Comparison of ENCODE assay signal across 24 mouse cellular contexts in genomic region chr7:29828001-29828400, GRCm38 (mm10). TPM values are rescaled to one million over a fixed set of nuclear protein-coding genes. Genes with fewer than 3 reads are reported as not detected.
A peak's percentile ranks its signal among the peaks of the same experiment; 100 is the strongest.
DNase-seq lines count a peak whose midpoint lies in the region; ATAC-seq and TF ChIP-seq lines count a peak whose summit lies in the region.
"Had no signal": no experiment of that assay in that cellular context is flagged by ENCODE, and none has a peak within 500 bp of the region (broad histone marks: within the 10 kb centered on the region; RNA-seq: fewer than 3 reads in every experiment).

No protein-coding gene starts in this region.

- no peak overlapping the region for H3K4me3 ChIP-seq in kidney, embryonic 16.5 days (ENCODE audit: low read length)
- no peak overlapping the region for H3K4me3 ChIP-seq in hindbrain, embryonic 14.5 days (replicated peaks; ENCODE audit: low read length)
- no peak overlapping the region for H3K4me3 ChIP-seq in intestine, postnatal 0 days (ENCODE audit: low read depth, low read length)
- H3K4me3 ChIP-seq: forebrain, embryonic 10.5 days; forebrain, embryonic 13.5 days; heart, embryonic 12.5 days; heart, embryonic 15.5 days; hindbrain, embryonic 10.5 days; hindbrain, embryonic 13.5 days had no signal

- peaks cover 66% of the 10 kb centered on the region for H3K36me3 ChIP-seq in kidney, embryonic 16.5 days (ENCODE audit: insufficient read depth, low read length)
- H3K36me3 ChIP-seq in hindbrain, embryonic 14.5 days (replicated peaks; ENCODE audit: control insufficient read depth, insufficient read depth), result peaks cover 93% of the 10 kb centered on the region
- H3K36me3 ChIP-seq in intestine, postnatal 0 days (ENCODE audit: control insufficient read depth, insufficient read depth), result peaks cover 69% of the 10 kb centered on the region

- no peak overlapping the region for H3K4me2 ChIP-seq in kidney, embryonic 16.5 days (replicated peaks; ENCODE audit: low read depth, low read length)
- H3K4me2 ChIP-seq in hindbrain, embryonic 14.5 days (replicated peaks), result no peak overlapping the region
- H3K4me2 ChIP-seq in intestine, postnatal 0 days (replicated peaks; ENCODE audit: low read depth), result no peak overlapping the region
- H3K4me2 ChIP-seq: forebrain, embryonic 13.5 days; heart, embryonic 12.5 days; heart, embryonic 15.5 days; hindbrain, embryonic 13.5 days had no signal

- no peak overlapping the region for H3K9ac ChIP-seq in kidney, embryonic 16.5 days (replicated peaks; ENCODE audit: low read length)
- no peak overlapping the region for H3K9ac ChIP-seq in hindbrain, embryonic 14.5 days
- H3K9ac ChIP-seq in intestine, postnatal 0 days (ENCODE audit: low read depth, low read length), result no peak overlapping the region
- H3K9ac ChIP-seq: forebrain, embryonic 13.5 days; heart, embryonic 12.5 days; heart, embryonic 15.5 days; hindbrain, embryonic 13.5 days had no signal

- no peak for TF ChIP-seq CTCF in intestine, postnatal 0 days (IDR thresholded peaks at IDR 0.05; ENCODE audit: low read depth)

- no peaks in the 10 kb centered on the region for H3K4me1 ChIP-seq in kidney, embryonic 16.5 days (ENCODE audit: insufficient read depth, low read length)
- no peaks in the 10 kb centered on the region for H3K4me1 ChIP-seq in hindbrain, embryonic 14.5 days (replicated peaks; ENCODE audit: control insufficient read depth, insufficient read depth, low read length)
- no peaks in the 10 kb centered on the region for H3K4me1 ChIP-seq in intestine, postnatal 0 days (replicated peaks; ENCODE audit: control insufficient read depth, insufficient read depth, low read length)
- H3K4me1 ChIP-seq: forebrain, embryonic 10.5 days; forebrain, embryonic 13.5 days; heart, embryonic 12.5 days; heart, embryonic 15.5 days; hindbrain, embryonic 10.5 days; hindbrain, embryonic 13.5 days had no signal

- no peak for ATAC-seq in kidney, embryonic 16.5 days (ENCODE audit: low FRiP score, low TSS enrichment)
- no peak for ATAC-seq in hindbrain, embryonic 14.5 days (ENCODE audit: low FRiP score)
- ATAC-seq in intestine, postnatal 0 days, result no peak
- ATAC-seq: CD4-positive, CD25-positive, alpha-beta regulatory T cell, adult 4 months; forebrain, embryonic 13.5 days; forebrain, embryonic 16.5 days; hindbrain, postnatal 0 days had no signal

- no peaks in the 10 kb centered on the region for H3K27me3 ChIP-seq in kidney, embryonic 16.5 days (ENCODE audit: insufficient read depth, low read length)
- H3K27me3 ChIP-seq in hindbrain, embryonic 14.5 days (ENCODE audit: control insufficient read depth, insufficient read depth, low read length), result no peaks in the 10 kb centered on the region
- H3K27me3 ChIP-seq in intestine, postnatal 0 days (replicated peaks; ENCODE audit: control insufficient read depth, insufficient read depth, low read length), result no peaks in the 10 kb centered on the region
- H3K27me3 ChIP-seq: forebrain, embryonic 13.5 days; heart, embryonic 12.5 days; heart, embryonic 15.5 days; hindbrain, embryonic 13.5 days had no signal

- peaks cover 10% of the 10 kb centered on the region; the same call in 1 of the 2 replicates for H3K9me3 ChIP-seq in kidney, embryonic 16.5 days (ENCODE audit: low read length)
- H3K9me3 ChIP-seq in hindbrain, embryonic 14.5 days (ENCODE audit: control insufficient read depth, low read length), result no peaks in the 10 kb centered on the region
- peaks cover 11% of the 10 kb centered on the region; the same call in 1 of the 2 replicates for H3K9me3 ChIP-seq in intestine, postnatal 0 days (ENCODE audit: control insufficient read depth)
- H3K9me3 ChIP-seq: forebrain, embryonic 10.5 days; forebrain, embryonic 13.5 days; heart, embryonic 12.5 days; heart, embryonic 15.5 days; hindbrain, embryonic 13.5 days had no signal

- H3K27ac ChIP-seq in kidney, embryonic 16.5 days (ENCODE audit: low read length), result no peak overlapping the region
- H3K27ac ChIP-seq in hindbrain, embryonic 14.5 days, result no peak overlapping the region
- no peak overlapping the region for H3K27ac ChIP-seq in intestine, postnatal 0 days (ENCODE audit: low read depth, low read length)
- H3K27ac ChIP-seq: forebrain, embryonic 10.5 days; forebrain, embryonic 13.5 days; heart, embryonic 15.5 days; hindbrain, embryonic 10.5 days; hindbrain, embryonic 13.5 days; hindbrain, postnatal 0 days had no signal

- peak; percentile 57 for DNase-seq in kidney, adult 11 months
- no peak for DNase-seq in kidney, postnatal 4 days
- DNase-seq in kidney, adult 8-10 months, result peak; percentile 50 to 76
- DNase-seq in kidney, postnatal 14 days, result peak; percentile 21
- DNase-seq in hindbrain, embryonic 14.5 days (ENCODE audit: low spot score), result no peak
- DNase-seq: adrenal gland, adult 8-10 months; adrenal gland, postnatal 36 days; cerebellum, adult 18-20 months; cerebellum, adult 9-10 months; gastrocnemius, postnatal 10 days; gastrocnemius, postnatal 36 days; heart, postnatal 10 days; heart, postnatal 36 days had no signal

- 92% methylated on average over 12 of the region's 12 CpGs for WGBS in kidney, embryonic 16.5 days
- 92% methylated on average over 12 of the region's 12 CpGs for WGBS in hindbrain, embryonic 14.5 days
- WGBS in intestine, postnatal 0 days, result 84% methylated on average over 12 of the region's 12 CpGs

RNA-seq across cellular contexts. Expression of gene Zfp790, which starts 12.1 kb away (rescaled TPM):
- 15.1 and 15.8 TPM in 2 replicates for polyA plus RNA-seq in kidney, embryonic 16.5 days (2015; fragmentation: Nextera tagmentation; extraction: Ambion mirVana)
- 29.4 and 31.5 TPM in 2 replicates for polyA plus RNA-seq in hindbrain, embryonic 14.5 days (2014; fragmentation: Nextera tagmentation; extraction: Ambion mirVana)
- polyA plus RNA-seq in intestine, postnatal 0 days (2015; fragmentation: Nextera tagmentation; extraction: Ambion mirVana), result 4.1 and 4.3 TPM in 2 replicates

RNA-seq across cellular contexts. Expression of gene Zfp940, which starts 25.5 kb away (rescaled TPM):
- 6.0 and 6.4 TPM in 2 replicates for polyA plus RNA-seq in kidney, embryonic 16.5 days (2015; fragmentation: Nextera tagmentation; extraction: Ambion mirVana)
- 12.6 and 16.1 TPM in 2 replicates for polyA plus RNA-seq in hindbrain, embryonic 14.5 days (2014; fragmentation: Nextera tagmentation; extraction: Ambion mirVana)
- polyA plus RNA-seq in intestine, postnatal 0 days (2015; fragmentation: Nextera tagmentation; extraction: Ambion mirVana), result 0.98 and 0.99 TPM in 2 replicates

RNA-seq across cellular contexts. Expression of gene Zfp420, which starts 31.8 kb away (rescaled TPM):
- 8.0 and 9.3 TPM in 2 replicates for polyA plus RNA-seq in kidney, embryonic 16.5 days (2015; fragmentation: Nextera tagmentation; extraction: Ambion mirVana)
- polyA plus RNA-seq in hindbrain, embryonic 14.5 days (2014; fragmentation: Nextera tagmentation; extraction: Ambion mirVana), result 21.7 and 23.6 TPM in 2 replicates
- polyA plus RNA-seq in intestine, postnatal 0 days (2015; fragmentation: Nextera tagmentation; extraction: Ambion mirVana), result 1.4 and 1.5 TPM in 2 replicates

RNA-seq across cellular contexts. Expression of gene Zfp30, which starts 44.2 kb away (rescaled TPM):
- polyA plus RNA-seq in kidney, embryonic 16.5 days (2015; fragmentation: Nextera tagmentation; extraction: Ambion mirVana), result 7.7 and 8.1 TPM in 2 replicates
- 13.1 and 13.4 TPM in 2 replicates for polyA plus RNA-seq in hindbrain, embryonic 14.5 days (2014; fragmentation: Nextera tagmentation; extraction: Ambion mirVana)
- 1.7 and 1.9 TPM in 2 replicates for polyA plus RNA-seq in intestine, postnatal 0 days (2015; fragmentation: Nextera tagmentation; extraction: Ambion mirVana)

RNA-seq across cellular contexts. Expression of gene Zfp84, which starts 59.6 kb away (rescaled TPM):
- polyA plus RNA-seq in kidney, embryonic 16.5 days (2015; fragmentation: Nextera tagmentation; extraction: Ambion mirVana), result 15.3 and 17.4 TPM in 2 replicates
- polyA plus RNA-seq in hindbrain, embryonic 14.5 days (2014; fragmentation: Nextera tagmentation; extraction: Ambion mirVana), result 17.0 and 19.5 TPM in 2 replicates
- polyA plus RNA-seq in intestine, postnatal 0 days (2015; fragmentation: Nextera tagmentation; extraction: Ambion mirVana), result 4.4 and 4.7 TPM in 2 replicates

Comparison
In these comparisons a context has a peak if more than half of its experiments do, and no peak if none do; other contexts are left out.
1. DNase-seq: peak in kidney, adult 11 months (single experiment), kidney, adult 8-10 months (2 of 2) and kidney, postnatal 14 days (single experiment); none in kidney, postnatal 4 days (0 of 2) and hindbrain, embryonic 14.5 days (single experiment).